Comparison of ENCODE assay signal across 13 mouse cellular contexts in the genomic region with DNA sequence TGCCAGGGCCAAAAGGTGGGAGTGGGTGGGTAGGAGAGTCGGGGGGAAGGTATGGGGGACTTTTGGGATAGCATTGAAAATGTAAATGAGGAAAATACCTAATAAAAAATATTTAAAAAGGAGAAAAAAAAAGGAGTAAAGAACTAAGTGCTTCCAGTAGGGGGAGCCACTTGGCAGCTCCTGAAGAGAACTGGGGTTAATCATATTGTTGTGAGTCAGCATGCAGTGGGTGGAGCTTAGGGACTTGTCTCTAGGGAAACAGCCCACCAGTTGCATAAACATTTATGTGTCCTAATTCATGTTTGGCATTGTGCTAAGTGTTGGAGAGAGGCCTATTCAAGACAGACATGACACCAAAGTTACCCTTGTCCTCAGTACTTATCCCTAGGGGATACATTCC.
A peak's percentile ranks its signal among the peaks of the same experiment; 100 is the strongest.
DNase-seq lines count a peak whose midpoint lies in the region; ATAC-seq and TF ChIP-seq lines count a peak whose summit lies in the region.
"Had no signal": no experiment of that assay in that cellular context is flagged by ENCODE, and none has a peak within 500 bp of the region (broad histone marks: within the 10 kb centered on the region; RNA-seq: fewer than 3 reads in every experiment).

No protein-coding gene starts in this region.

- H3K4me1 ChIP-seq in kidney, adult 2 months (ENCODE audit: control insufficient read depth, insufficient read depth, low read length) = no peaks in the 10 kb centered on the region
- H3K4me1 ChIP-seq: megakaryocyte, embryonic 14.5 days had no signal

- DNase-seq in kidney, adult 2 months = peak; percentile 19
- DNase-seq in kidney, adult 11 months = no peak
- peak; percentile 17 for DNase-seq in 3T3-L1 (ENCODE audit: low read depth, low spot score)
- DNase-seq in ES-CJ7 (ENCODE audit: low read depth, low spot score) = peak; percentile 21
- DNase-seq in brain, adult 2 months (ENCODE audit: low read depth, low spot score) = peak; percentile 51
- DNase-seq in right cerebral cortex, postnatal 10 days (ENCODE audit: low spot score in 2 of 2) = no peak
- DNase-seq in cerebellum, adult 9-11 months = no peak
- DNase-seq: gastrocnemius, postnatal 36 days; heart, postnatal 14 days; right cerebral cortex, postnatal 4 days had no signal

- TF ChIP-seq CTCF in kidney, adult 2 months (conservative IDR thresholded peaks at IDR 0.05; ENCODE audit: insufficient read depth, insufficient read length, low read depth, low read length) = peak; percentile 25; the same call in 1 of the 2 replicates

- no peak for TF ChIP-seq POLR2A in kidney, adult 2 months (IDR thresholded peaks at IDR 0.05; ENCODE audit: low read depth, low read length)

- H3K27ac ChIP-seq in kidney, adult 2 months (ENCODE audit: insufficient read depth, low read depth, low read length) = no peak overlapping the region
- H3K27ac ChIP-seq: embryonic facial prominence, embryonic 10.5 days had no signal

- no peaks in the 10 kb centered on the region for H3K36me3 ChIP-seq in kidney, adult 2 months (ENCODE audit: control insufficient read depth, insufficient read depth, low read length)
- H3K36me3 ChIP-seq: embryonic facial prominence, embryonic 10.5 days had no signal

- no peak overlapping the region for H3K4me3 ChIP-seq in kidney, adult 2 months (ENCODE audit: insufficient read depth, low read depth, low read length)
- H3K4me3 ChIP-seq: embryonic facial prominence, embryonic 10.5 days; megakaryocyte, embryonic 14.5 days had no signal

- WGBS in kidney, adult 2 months = 71% methylated on average over 1 of the region's 1 CpGs

- H3K27me3 ChIP-seq in kidney, adult 2 months (replicated peaks; ENCODE audit: control insufficient read depth, insufficient read depth, low read length) = no peaks in the 10 kb centered on the region
- H3K27me3 ChIP-seq: megakaryocyte, embryonic 14.5 days had no signal

- ATAC-seq in cerebellum, adult (ENCODE audit: insufficient number of reproducible peaks, low FRiP score, low TSS enrichment) = no peak

Comparison
In these comparisons a context has a peak if more than half of its experiments do, and no peak if none do; other contexts are left out.
1. DNase-seq: peak in kidney, adult 2 months (single experiment), 3T3-L1 (single experiment), ES-CJ7 (single experiment) and brain, adult 2 months (single experiment); none in kidney, adult 11 months (single experiment), right cerebral cortex, postnatal 10 days (0 of 2) and cerebellum, adult 9-11 months (single experiment).